Mouse (Mus musculus): Measurements from ENCODE around the gene Capn11. TPM values are rescaled to one million over a fixed set of nuclear protein-coding genes. Genes with fewer than 3 reads are reported as not detected.

Capn11 gene
- polyA plus RNA-seq, 1 experiment from 2014 or later, result 0.65 TPM

GRCm38 (mm10) chr17:45681588-45681987 is 22.5 kb upstream of the Capn11 start:
- WGBS, result 100% methylated on average over 1 of the region's 1 CpGs
- peaks cover 13% of the 10 kb centered on the region for H3K36me3 ChIP-seq
- peaks cover 21% of the 10 kb centered on the region for H3K4me1 ChIP-seq (replicated peaks)
- peaks cover 4% of the 10 kb centered on the region; the same call in 1 of the 2 replicates for H3K9me3 ChIP-seq
- H3K9ac ChIP-seq (replicated peaks), result no peak overlapping the region
- ATAC-seq (ENCODE audit: insufficient number of reproducible peaks, insufficient read depth, low FRiP score, low TSS enrichment, low read depth), result no peak
- no peak overlapping the region for H3K27ac ChIP-seq
- no peaks in the 10 kb centered on the region for H3K27me3 ChIP-seq
- no peak overlapping the region for H3K4me3 ChIP-seq (replicated peaks)
- no peak overlapping the region for H3K4me2 ChIP-seq

- Histone ChIP-seq H3K4me3 (replicated peaks) (peak overlapping the region; percentile 15; the same call in 1 of the 2 replicates), H3K27me3 (no peaks in the 10 kb centered on the region), H3K9ac (replicated peaks) (peak overlapping the region; percentile 51), H3K4me2 (peak overlapping the region; percentile 45), H3K27ac (peak overlapping the region; percentile 59; the same call in 1 of the 2 replicates), H3K36me3 (peaks cover 24% of the 10 kb centered on the region), H3K4me1 (replicated peaks) (peaks cover 21% of the 10 kb centered on the region), H3K9me3 (peaks cover 4% of the 10 kb centered on the region; the same call in 1 of the 2 replicates)
- ATAC-seq (ENCODE audit: insufficient number of reproducible peaks, insufficient read depth, low FRiP score, low TSS enrichment, low read depth), result 0 out of 2 replicates have a peak, but pooled peaks have one; percentile 19
- WGBS, result 51% methylated on average over 8 of the region's 8 CpGs
Measured at GRCm38 (mm10) chr17:45680391-45680980, 21.4 kb upstream of the Capn11 start.

- Histone ChIP-seq H3K27me3 (no peaks in the 10 kb centered on the region), H3K4me2 (no peak overlapping the region), H3K4me3 (replicated peaks) (no peak overlapping the region), H3K36me3 (peaks cover 45% of the 10 kb centered on the region), H3K27ac (no peak overlapping the region), H3K4me1 (replicated peaks) (peaks cover 10% of the 10 kb centered on the region), H3K9me3 (peaks cover 4% of the 10 kb centered on the region; the same call in 1 of the 2 replicates), H3K9ac (replicated peaks) (no peak overlapping the region)
- no peak; the same call in 1 of the 2 replicates for ATAC-seq (ENCODE audit: insufficient number of reproducible peaks, insufficient read depth, low FRiP score, low TSS enrichment, low read depth)
- 34% methylated on average over 7 of the region's 7 CpGs for whole genome bisulfite sequencing
Measured at GRCm38 (mm10) chr17:45678106-45678505, 19.0 kb upstream of the Capn11 start.

GRCm38 (mm10) chr17:45672598-45672997 is 13.5 kb upstream of the Capn11 start:
- Histone ChIP-seq H3K27ac (no peak overlapping the region), H3K4me1 (replicated peaks) (no peaks in the 10 kb centered on the region), H3K27me3 (no peaks in the 10 kb centered on the region), H3K36me3 (peaks cover 92% of the 10 kb centered on the region), H3K9me3 (no peaks in the 10 kb centered on the region), H3K4me2 (no peak overlapping the region), H3K9ac (replicated peaks) (no peak overlapping the region), H3K4me3 (replicated peaks) (no peak overlapping the region)
- ATAC-seq (ENCODE audit: insufficient number of reproducible peaks, insufficient read depth, low FRiP score, low TSS enrichment, low read depth), result no peak
- 78% methylated on average over 2 of the region's 2 CpGs for WGBS

- Histone ChIP-seq H3K4me1 (replicated peaks) (no peaks in the 10 kb centered on the region), H3K4me2 (no peak overlapping the region), H3K4me3 (replicated peaks) (no peak overlapping the region), H3K9me3 (no peaks in the 10 kb centered on the region), H3K9ac (replicated peaks) (no peak overlapping the region), H3K27ac (no peak overlapping the region), H3K27me3 (no peaks in the 10 kb centered on the region), H3K36me3 (peaks cover 95% of the 10 kb centered on the region)
- WGBS, result 91% methylated on average over 1 of the region's 1 CpGs
- no peak for ATAC-seq (ENCODE audit: insufficient number of reproducible peaks, insufficient read depth, low FRiP score, low TSS enrichment, low read depth)
Measured at GRCm38 (mm10) chr17:45671821-45672220, 12.7 kb upstream of the Capn11 start.

GRCm38 (mm10) chr17:45667986-45668385 is 8.9 kb upstream of the Capn11 start:
- 92% methylated on average over 10 of the region's 10 CpGs for WGBS
- Histone ChIP-seq H3K27me3 (no peaks in the 10 kb centered on the region), H3K36me3 (peaks cover 91% of the 10 kb centered on the region), H3K4me1 (replicated peaks) (no peaks in the 10 kb centered on the region), H3K9ac (replicated peaks) (no peak overlapping the region), H3K27ac (no peak overlapping the region), H3K9me3 (no peaks in the 10 kb centered on the region), H3K4me2 (no peak overlapping the region), H3K4me3 (replicated peaks) (no peak overlapping the region)
- ATAC-seq (ENCODE audit: insufficient number of reproducible peaks, insufficient read depth, low FRiP score, low TSS enrichment, low read depth), result no peak

GRCm38 (mm10) chr17:45667481-45667880 is 8.4 kb upstream of the Capn11 start:
- no peak for ATAC-seq (ENCODE audit: insufficient number of reproducible peaks, insufficient read depth, low FRiP score, low TSS enrichment, low read depth)
- no peak overlapping the region for H3K27ac ChIP-seq
- no peak overlapping the region for H3K4me3 ChIP-seq (replicated peaks)
- peaks cover 91% of the 10 kb centered on the region for H3K36me3 ChIP-seq
- no peaks in the 10 kb centered on the region for H3K4me1 ChIP-seq (replicated peaks)
- no peak overlapping the region for H3K4me2 ChIP-seq
- H3K9ac ChIP-seq (replicated peaks), result no peak overlapping the region
- H3K9me3 ChIP-seq, result no peaks in the 10 kb centered on the region
- H3K27me3 ChIP-seq, result no peaks in the 10 kb centered on the region
- 85% methylated on average over 10 of the region's 10 CpGs for WGBS

GRCm38 (mm10) chr17:45666091-45666490 is 7.0 kb upstream of the Capn11 start:
- Histone ChIP-seq H3K27ac (no peak overlapping the region), H3K4me1 (replicated peaks) (no peaks in the 10 kb centered on the region), H3K9me3 (no peaks in the 10 kb centered on the region), H3K9ac (replicated peaks) (no peak overlapping the region), H3K4me3 (replicated peaks) (no peak overlapping the region), H3K36me3 (peaks cover 91% of the 10 kb centered on the region), H3K4me2 (no peak overlapping the region), H3K27me3 (no peaks in the 10 kb centered on the region)
- no peak for ATAC-seq (ENCODE audit: insufficient number of reproducible peaks, insufficient read depth, low FRiP score, low TSS enrichment, low read depth)
- WGBS, result 75% methylated on average over 11 of the region's 11 CpGs

- no peaks in the 10 kb centered on the region for H3K9me3 ChIP-seq
- H3K4me2 ChIP-seq, result no peak overlapping the region
- no peaks in the 10 kb centered on the region for H3K4me1 ChIP-seq (replicated peaks)
- H3K36me3 ChIP-seq, result peaks cover 87% of the 10 kb centered on the region
- no peak overlapping the region for H3K9ac ChIP-seq (replicated peaks)
- no peaks in the 10 kb centered on the region for H3K27me3 ChIP-seq
- no peak overlapping the region for H3K4me3 ChIP-seq (replicated peaks)
- H3K27ac ChIP-seq, result no peak overlapping the region
- ATAC-seq (ENCODE audit: insufficient number of reproducible peaks, insufficient read depth, low FRiP score, low TSS enrichment, low read depth), result no peak
- WGBS, result 90% methylated on average over 13 of the region's 13 CpGs
Measured at GRCm38 (mm10) chr17:45664608-45665007, 5.5 kb upstream of the Capn11 start.

- WGBS, result 34% methylated on average over 27 of the region's 27 CpGs
- H3K9ac ChIP-seq (replicated peaks), result no peak overlapping the region
- H3K4me1 ChIP-seq (replicated peaks), result no peaks in the 10 kb centered on the region
- H3K36me3 ChIP-seq, result peaks cover 75% of the 10 kb centered on the region
- no peaks in the 10 kb centered on the region for H3K27me3 ChIP-seq
- H3K4me2 ChIP-seq, result peak overlapping the region; percentile 33
- no peak for ATAC-seq (ENCODE audit: insufficient number of reproducible peaks, insufficient read depth, low FRiP score, low TSS enrichment, low read depth)
- H3K27ac ChIP-seq, result no peak overlapping the region
- H3K9me3 ChIP-seq, result no peaks in the 10 kb centered on the region
- H3K4me3 ChIP-seq (replicated peaks), result no peak overlapping the region
Measured at GRCm38 (mm10) chr17:45663106-45663919, 4.2 kb upstream of the Capn11 start.

- 23% methylated on average over 6 of the region's 6 CpGs for WGBS
- Histone ChIP-seq H3K27me3 (no peaks in the 10 kb centered on the region), H3K9ac (replicated peaks) (no peak overlapping the region), H3K27ac (no peak overlapping the region), H3K36me3 (peaks cover 8% of the 10 kb centered on the region), H3K9me3 (no peaks in the 10 kb centered on the region), H3K4me1 (replicated peaks) (no peaks in the 10 kb centered on the region), H3K4me3 (replicated peaks) (no peak overlapping the region), H3K4me2 (no peak overlapping the region)
- ATAC-seq (ENCODE audit: insufficient number of reproducible peaks, insufficient read depth, low FRiP score, low TSS enrichment, low read depth), result no peak
Measured at GRCm38 (mm10) chr17:45655820-45656219, 3.3 kb downstream of the Capn11 start.
